Mouse (Mus musculus): ENCODE measurements around the gene Dph1. TPM values are rescaled to one million over a fixed set of nuclear protein-coding genes. Genes with fewer than 3 reads are reported as not detected.

Gene Dph1
- total and polyA plus RNA-seq, 2 experiments from 2014 or later, result 20.2 to 72.1 TPM

GRCm38 (mm10) chr11:75169405-75170080, 21.5 kb downstream of the Dph1 start, which contains the start of gene Hic1:
TSS of gene Hic1 (minus strand) at chr11:75169519.
- peak within 1 kb of the TSS; percentile 55 for H3K9ac ChIP-seq (replicated peaks; ENCODE audit: low read depth, low read length)
- H3K4me3 ChIP-seq (ENCODE audit: low read depth, low read length), result peak within 1 kb of the TSS; percentile 67
- WGBS, result 6% methylated on average over 23 of the region's 23 CpGs
- H3K4me1 ChIP-seq (ENCODE audit: control insufficient read depth, insufficient read depth), result peaks cover 13% of the 10 kb centered on the region
- ATAC-seq (ENCODE audit: insufficient read depth, low read depth), result no peak
- H3K4me2 ChIP-seq (ENCODE audit: low read depth, low read length), result peak within 1 kb of the TSS; percentile 89
- peak within 1 kb of the TSS; percentile 71 for H3K27ac ChIP-seq (ENCODE audit: low read depth)
- TF ChIP-seq CTCF (IDR thresholded peaks at IDR 0.05; ENCODE audit: low read depth), result no peak
- no peak for TF ChIP-seq EP300 (IDR thresholded peaks at IDR 0.05; ENCODE audit: low read depth)
- peaks cover 72% of the 10 kb centered on the region for H3K27me3 ChIP-seq (ENCODE audit: control insufficient read depth, insufficient read depth, low read length)
- DNase-seq (ENCODE audit: low spot score), result no peak
- H3K36me3 ChIP-seq (replicated peaks; ENCODE audit: control insufficient read depth, insufficient read depth, low read length), result 0 out of 2 replicates have a peak, but pooled peaks cover 6% of the 10 kb centered on the region
- H3K9me3 ChIP-seq (replicated peaks; ENCODE audit: control insufficient read depth, low read length), result no peaks in the 10 kb centered on the region

GRCm38 (mm10) chr11:75168590-75169361, 22.3 kb downstream of the Dph1 start:
- peak; percentile 98 for TF ChIP-seq CTCF (IDR thresholded peaks at IDR 0.05; ENCODE audit: low read depth)
- no peak for TF ChIP-seq EP300 (IDR thresholded peaks at IDR 0.05; ENCODE audit: low read depth)
- Histone ChIP-seq H3K9ac (replicated peaks; ENCODE audit: low read depth, low read length) (peak overlapping the region; percentile 55), H3K4me3 (ENCODE audit: low read depth, low read length) (peak overlapping the region; percentile 67), H3K4me2 (ENCODE audit: low read depth, low read length) (peak overlapping the region; percentile 89), H3K9me3 (replicated peaks; ENCODE audit: control insufficient read depth, low read length) (no peaks in the 10 kb centered on the region), H3K27ac (ENCODE audit: low read depth) (peak overlapping the region; percentile 71), H3K4me1 (ENCODE audit: control insufficient read depth, insufficient read depth) (peaks cover 13% of the 10 kb centered on the region), H3K36me3 (replicated peaks; ENCODE audit: control insufficient read depth, insufficient read depth, low read length) (peaks cover 10% of the 10 kb centered on the region; the same call in 1 of the 2 replicates), H3K27me3 (ENCODE audit: control insufficient read depth, insufficient read depth, low read length) (peaks cover 70% of the 10 kb centered on the region)
- DNase-seq (ENCODE audit: low spot score) (peak; percentile 70), ATAC-seq (ENCODE audit: insufficient read depth, low read depth) (peak; percentile 37)
- under 1% methylated on average over 81 of the region's 83 CpGs for WGBS

- Histone ChIP-seq H3K4me2 (ENCODE audit: low read depth, low read length) (peak overlapping the region; percentile 89), H3K9me3 (replicated peaks; ENCODE audit: control insufficient read depth, low read length) (no peaks in the 10 kb centered on the region), H3K27me3 (ENCODE audit: control insufficient read depth, insufficient read depth, low read length) (peaks cover 63% of the 10 kb centered on the region), H3K36me3 (replicated peaks; ENCODE audit: control insufficient read depth, insufficient read depth, low read length) (peaks cover 19% of the 10 kb centered on the region), H3K4me3 (ENCODE audit: low read depth, low read length) (peak overlapping the region; percentile 67), H3K4me1 (ENCODE audit: control insufficient read depth, insufficient read depth) (peaks cover 13% of the 10 kb centered on the region), H3K27ac (ENCODE audit: low read depth) (peak overlapping the region; percentile 71), H3K9ac (replicated peaks; ENCODE audit: low read depth, low read length) (peak overlapping the region; percentile 55)
- DNase-seq (ENCODE audit: low spot score) (no peak), ATAC-seq (ENCODE audit: insufficient read depth, low read depth) (no peak)
- WGBS, result 13% methylated on average over 49 of the region's 63 CpGs
- no peak for TF ChIP-seq EP300 (IDR thresholded peaks at IDR 0.05; ENCODE audit: low read depth)
- TF ChIP-seq CTCF (IDR thresholded peaks at IDR 0.05; ENCODE audit: low read depth), result no peak
Measured at GRCm38 (mm10) chr11:75167643-75168589, 23.1 kb downstream of the Dph1 start.

- peak overlapping the region; percentile 55 for H3K9ac ChIP-seq (replicated peaks; ENCODE audit: low read depth, low read length)
- peak overlapping the region; percentile 67 for H3K4me3 ChIP-seq (ENCODE audit: low read depth, low read length)
- peak overlapping the region; percentile 89 for H3K4me2 ChIP-seq (ENCODE audit: low read depth, low read length)
- peaks cover 54% of the 10 kb centered on the region for H3K27me3 ChIP-seq (ENCODE audit: control insufficient read depth, insufficient read depth, low read length)
- peak overlapping the region; percentile 71 for H3K27ac ChIP-seq (ENCODE audit: low read depth)
- TF ChIP-seq EP300 (IDR thresholded peaks at IDR 0.05; ENCODE audit: low read depth) (no peak), CTCF (IDR thresholded peaks at IDR 0.05; ENCODE audit: low read depth) (no peak)
- ATAC-seq (ENCODE audit: insufficient read depth, low read depth), result no peak
- WGBS, result 4% methylated on average over 68 of the region's 68 CpGs
- no peaks in the 10 kb centered on the region for H3K9me3 ChIP-seq (replicated peaks; ENCODE audit: control insufficient read depth, low read length)
- peaks cover 27% of the 10 kb centered on the region for H3K36me3 ChIP-seq (replicated peaks; ENCODE audit: control insufficient read depth, insufficient read depth, low read length)
- peak; percentile 23 for DNase-seq (ENCODE audit: low spot score)
- H3K4me1 ChIP-seq (ENCODE audit: control insufficient read depth, insufficient read depth), result peaks cover 4% of the 10 kb centered on the region; the same call in 1 of the 2 replicates
Measured at GRCm38 (mm10) chr11:75166861-75167642, 24.0 kb downstream of the Dph1 start.

Data from heart, postnatal 0 days (tissue).